Mouse (Mus musculus): Measurements from ENCODE around the gene Slc39a10.

DNA sequence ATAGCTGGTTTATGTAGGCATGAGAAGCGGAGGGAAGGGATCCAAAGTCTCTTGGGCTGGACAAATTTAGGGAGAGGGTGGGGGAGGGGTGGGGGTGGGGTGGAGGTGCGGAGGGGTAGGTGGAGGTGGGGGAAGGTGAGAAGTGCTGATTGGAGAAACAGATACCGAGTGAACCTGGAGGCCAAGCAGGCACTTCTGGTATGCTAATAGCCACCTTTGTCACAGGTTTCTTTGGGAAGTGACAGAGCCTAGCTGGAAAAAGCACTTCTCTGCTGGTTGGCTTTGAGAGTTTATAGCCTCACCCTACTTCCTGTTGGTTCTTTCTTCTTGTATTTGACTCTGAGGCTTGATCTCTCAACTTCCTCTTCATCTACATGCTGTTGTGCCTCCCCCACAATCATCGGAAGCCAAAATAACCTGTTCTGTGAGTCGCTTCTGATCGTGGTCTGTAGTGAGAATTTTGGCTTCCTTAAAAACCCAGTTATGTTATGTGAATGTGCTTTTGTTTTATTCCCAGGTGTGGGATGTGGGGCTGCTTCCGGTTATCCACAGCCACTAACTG is 1.7 kb upstream of the Slc39a10 start:
- no peak for TF ChIP-seq CTCF (IDR thresholded peaks at IDR 0.05; ENCODE audit: extremely low read depth, insufficient read length, insufficient replicate concordance, low read depth, low read length)
- no peak for TF ChIP-seq POLR2A (IDR thresholded peaks at IDR 0.05; ENCODE audit: low read depth, low read length)

Measured in small intestine, adult 2 months (tissue).